Mouse (Mus musculus): ENCODE results near the gene Usp54.

DNA sequence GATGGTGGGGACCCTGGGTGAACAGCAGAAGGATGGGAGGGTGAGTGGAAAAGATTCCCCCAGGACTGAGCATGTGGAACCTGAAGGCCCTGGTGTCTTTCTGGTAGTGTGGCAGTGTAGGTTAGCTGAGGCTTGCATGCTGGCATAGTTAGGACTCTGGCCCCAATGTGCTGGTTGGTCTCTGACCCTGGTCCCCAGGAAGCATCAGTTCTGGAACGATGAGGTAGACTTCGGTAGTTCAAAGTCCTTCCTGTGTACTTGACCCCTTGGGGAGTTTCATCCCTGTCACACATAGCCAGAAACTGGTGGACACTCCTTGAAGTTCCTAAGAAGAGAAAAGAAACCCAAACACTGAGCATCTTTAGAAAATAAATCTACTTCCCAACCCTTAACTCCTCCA, 90.7 kb downstream of the Usp54 start:
- TF ChIP-seq MAX (IDR thresholded peaks at IDR 0.05) (no peak), CTCF (IDR thresholded peaks at IDR 0.05; ENCODE audit: control insufficient read depth, insufficient read depth, insufficient read length) (no peak), MYOD1 (IDR thresholded peaks at IDR 0.05; ENCODE audit: control insufficient read depth, insufficient read length, low read depth) (no peak), USF1 (IDR thresholded peaks at IDR 0.05; ENCODE audit: low read depth) (no peak), MYOG (IDR thresholded peaks at IDR 0.05; ENCODE audit: control insufficient read depth, extremely low read depth, insufficient read length) (no peak), FOSL1 (IDR thresholded peaks at IDR 0.05; ENCODE audit: insufficient read depth, low read length, poor library complexity, severe bottlenecking) (no peak)
